Comparison of ENCODE assay signal across 16 mouse cellular contexts in genomic region chr8:84015833-84016232, GRCm38 (mm10). TPM values are rescaled to one million over a fixed set of nuclear protein-coding genes. Genes with fewer than 3 reads are reported as not detected.
"Had no signal": no experiment of that assay in that cellular context is flagged by ENCODE, and none has a peak within 500 bp of the region (broad histone marks: within the 10 kb centered on the region; RNA-seq: fewer than 3 reads in every experiment).

No protein-coding gene starts in this region.

- H3K27ac ChIP-seq: limb, embryonic 12.5 days; lung, embryonic 15.5 days; midbrain, embryonic 13.5 days; neural tube, embryonic 13.5 days had no signal

- H3K9me3 ChIP-seq: lung, embryonic 15.5 days; midbrain, embryonic 13.5 days; neural tube, embryonic 13.5 days had no signal

- ATAC-seq: midbrain, embryonic 13.5 days had no signal

- H3K9ac ChIP-seq: limb, embryonic 12.5 days; lung, embryonic 15.5 days; midbrain, embryonic 13.5 days; neural tube, embryonic 13.5 days had no signal

- H3K4me2 ChIP-seq: limb, embryonic 12.5 days; lung, embryonic 15.5 days; midbrain, embryonic 13.5 days; neural tube, embryonic 13.5 days had no signal

- H3K4me3 ChIP-seq: limb, embryonic 12.5 days; lung, embryonic 15.5 days; midbrain, embryonic 13.5 days; neural tube, embryonic 13.5 days had no signal

- DNase-seq: kidney, adult 11 months; kidney, postnatal 14 days; layer of hippocampus, postnatal 36 days; lung, postnatal 36 days; retina, postnatal 1 day; right cerebral cortex, postnatal 4 days; spleen, adult 18-20 months; thymus, adult 18-20 months; thymus, postnatal 14 days had no signal

- H3K36me3 ChIP-seq: limb, embryonic 12.5 days; lung, embryonic 15.5 days; midbrain, embryonic 13.5 days; neural tube, embryonic 13.5 days had no signal

RNA-seq across cellular contexts. Expression of gene 2210011C24Rik, which starts 3.9 kb away (rescaled TPM):
- total RNA-seq: megakaryocyte progenitor cell, adult 5-6 weeks had no signal
- polyA plus RNA-seq: limb, embryonic 12.5 days had no signal

RNA-seq across cellular contexts. Expression of gene Palm3, which starts 5.4 kb away (rescaled TPM):
- total RNA-seq: liver, adult 2 months; megakaryocyte progenitor cell, adult 5-6 weeks had no signal
- polyA plus RNA-seq: large intestine, adult 2 months; liver, adult 2 months had no signal
